Mouse (Mus musculus): ENCODE results near the gene Ccser1. TPM values are rescaled to one million over a fixed set of nuclear protein-coding genes. Genes with fewer than 3 reads are reported as not detected.
A peak's percentile ranks its signal among the peaks of the same experiment; 100 is the strongest.

Ccser1 gene
- polyA plus RNA-seq, 1 experiment from 2014 or later = 25.3 TPM

DNA sequence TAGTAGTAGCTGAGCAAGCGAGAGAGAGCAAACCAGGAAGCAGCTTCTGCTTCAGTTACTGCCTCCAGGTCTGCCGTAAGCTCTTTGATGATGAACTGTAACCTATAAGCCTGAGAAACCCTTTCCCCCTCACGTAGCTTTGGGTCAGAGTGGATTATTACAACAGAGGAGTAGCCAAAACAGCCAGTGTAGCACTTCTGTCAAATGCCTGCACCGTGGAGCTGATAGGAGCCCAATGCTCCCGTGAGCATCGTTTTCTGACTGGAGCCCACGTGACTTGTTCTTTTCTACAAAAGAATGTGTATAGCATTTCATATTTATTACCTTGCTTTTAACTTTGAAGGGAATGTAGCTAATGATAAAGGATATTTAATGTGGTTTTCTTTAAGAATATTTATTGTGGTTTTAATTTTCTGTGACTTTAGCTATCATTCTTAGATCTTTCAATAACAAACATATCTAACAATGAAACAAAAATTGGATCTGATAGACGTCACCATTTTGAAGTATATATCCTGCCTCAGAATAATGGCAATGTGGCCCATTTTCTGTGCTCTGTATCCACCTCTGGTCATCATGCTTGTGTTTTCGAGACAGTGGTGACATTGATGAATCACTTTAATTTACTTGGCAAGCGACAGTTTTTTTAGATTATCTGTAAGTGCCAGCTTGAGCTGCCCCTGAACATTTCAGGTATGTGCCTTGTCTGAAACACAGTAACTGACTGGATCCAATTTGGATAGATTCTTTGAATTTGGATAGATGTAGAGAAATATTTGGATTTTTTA is 78.9 kb downstream of the Ccser1 start:
- Histone ChIP-seq H3K4me2 (no peak overlapping the region), H3K9ac (replicated peaks) (no peak overlapping the region), H3K27me3 (replicated peaks) (no peaks in the 10 kb centered on the region), H3K4me3 (replicated peaks) (no peak overlapping the region), H3K4me1 (0 out of 2 replicates have a peak, but pooled peaks cover 3% of the 10 kb centered on the region), H3K36me3 (no peaks in the 10 kb centered on the region), H3K27ac (replicated peaks) (no peak overlapping the region), H3K9me3 (replicated peaks) (no peaks in the 10 kb centered on the region)
- no peak for ATAC-seq (ENCODE audit: low FRiP score)
- WGBS = 49% methylated on average over 10 of the region's 10 CpGs

DNA sequence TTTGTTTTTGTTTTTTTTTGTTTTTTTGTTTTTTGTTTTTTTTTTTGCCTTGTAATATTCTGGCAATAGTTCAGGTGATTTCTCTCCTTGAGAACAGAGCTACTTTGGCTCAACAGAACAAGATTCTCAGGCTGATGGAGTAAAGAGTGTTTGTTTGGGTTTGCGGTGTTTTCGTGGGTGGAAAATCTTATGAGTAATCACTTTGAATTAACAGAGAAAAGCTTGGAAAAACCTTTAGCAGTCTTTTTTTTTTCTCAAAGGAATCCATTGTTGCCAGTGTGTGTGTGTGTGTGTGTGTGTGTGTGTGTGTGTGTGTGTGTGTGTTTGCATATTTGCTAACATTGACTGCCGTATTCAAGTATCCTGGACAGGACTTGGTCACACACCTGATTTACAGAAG is 81.3 kb downstream of the Ccser1 start:
- H3K36me3 ChIP-seq = no peaks in the 10 kb centered on the region
- H3K27me3 ChIP-seq (replicated peaks) = no peaks in the 10 kb centered on the region
- no peak overlapping the region for H3K27ac ChIP-seq (replicated peaks)
- H3K9me3 ChIP-seq (replicated peaks) = no peaks in the 10 kb centered on the region
- 78% methylated on average over 3 of the region's 3 CpGs for WGBS
- H3K4me3 ChIP-seq (replicated peaks) = no peak overlapping the region
- no peak for ATAC-seq (ENCODE audit: low FRiP score)
- no peak overlapping the region for H3K9ac ChIP-seq (replicated peaks)
- 0 out of 2 replicates have a peak, but pooled peaks cover 3% of the 10 kb centered on the region for H3K4me1 ChIP-seq
- no peak overlapping the region for H3K4me2 ChIP-seq

GRCm38 (mm10) chr6:61262448-61262847 is 82.3 kb downstream of the Ccser1 start:
- Histone ChIP-seq H3K36me3 (no peaks in the 10 kb centered on the region), H3K4me3 (replicated peaks) (no peak overlapping the region), H3K4me1 (0 out of 2 replicates have a peak, but pooled peaks cover 3% of the 10 kb centered on the region), H3K9me3 (replicated peaks) (no peaks in the 10 kb centered on the region), H3K27me3 (replicated peaks) (no peaks in the 10 kb centered on the region), H3K27ac (replicated peaks) (no peak overlapping the region), H3K9ac (replicated peaks) (no peak overlapping the region), H3K4me2 (no peak overlapping the region)
- ATAC-seq (ENCODE audit: low FRiP score) = no peak
- WGBS = 90% methylated on average over 1 of the region's 1 CpGs

DNA sequence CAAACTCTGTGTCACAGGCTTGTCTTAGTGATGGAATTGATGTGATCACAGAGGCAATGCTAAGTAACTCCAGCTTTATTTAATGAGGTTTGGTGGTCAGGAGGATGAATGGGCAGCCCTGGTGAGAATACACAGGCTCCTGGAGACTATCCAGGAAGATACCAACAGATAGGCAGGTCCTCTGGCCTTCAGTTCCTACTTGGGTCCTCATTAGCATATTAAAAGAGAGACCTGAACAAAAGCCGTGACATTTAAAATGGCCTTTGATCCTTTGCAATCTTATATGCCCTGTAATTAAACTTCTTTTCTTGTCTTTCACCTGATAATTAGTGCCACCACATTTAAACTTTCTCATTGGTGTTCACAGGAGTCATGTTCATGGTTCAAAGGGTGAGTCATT is 83.2 kb downstream of the Ccser1 start:
- H3K27me3 ChIP-seq (replicated peaks) = no peaks in the 10 kb centered on the region
- ATAC-seq (ENCODE audit: low FRiP score) = no peak
- no peak overlapping the region for H3K27ac ChIP-seq (replicated peaks)
- H3K4me3 ChIP-seq (replicated peaks) = no peak overlapping the region
- H3K4me1 ChIP-seq = 0 out of 2 replicates have a peak, but pooled peaks cover 3% of the 10 kb centered on the region
- no peak overlapping the region for H3K9ac ChIP-seq (replicated peaks)
- 16% methylated on average over 1 of the region's 1 CpGs for WGBS
- H3K4me2 ChIP-seq = no peak overlapping the region
- no peaks in the 10 kb centered on the region for H3K9me3 ChIP-seq (replicated peaks)
- H3K36me3 ChIP-seq = no peaks in the 10 kb centered on the region

DNA sequence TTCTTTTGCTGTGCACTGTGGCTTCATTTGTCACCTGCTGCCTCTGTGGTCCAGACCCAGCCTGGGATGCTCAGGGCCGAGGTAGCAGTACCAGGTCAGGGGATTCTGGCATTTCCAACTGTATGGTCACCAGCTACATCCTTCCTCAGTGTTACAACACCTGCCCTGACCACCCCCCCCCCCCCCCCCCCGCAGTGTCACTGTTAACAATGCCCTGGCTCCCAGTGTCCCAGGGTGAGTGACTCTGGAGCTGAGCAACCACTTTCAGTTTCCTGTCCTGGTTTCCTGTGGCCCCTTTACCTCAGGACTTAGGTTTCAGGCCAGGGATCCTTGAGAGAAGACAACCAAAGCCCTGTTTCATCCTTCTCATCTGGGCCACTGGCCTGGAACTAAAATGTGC is 90.9 kb downstream of the Ccser1 start:
- H3K27me3 ChIP-seq (replicated peaks) = no peaks in the 10 kb centered on the region
- no peak overlapping the region for H3K4me2 ChIP-seq
- H3K27ac ChIP-seq (replicated peaks) = no peak overlapping the region
- H3K36me3 ChIP-seq = no peaks in the 10 kb centered on the region
- no peak overlapping the region for H3K4me3 ChIP-seq (replicated peaks)
- no peaks in the 10 kb centered on the region for H3K4me1 ChIP-seq
- no peaks in the 10 kb centered on the region for H3K9me3 ChIP-seq (replicated peaks)
- H3K9ac ChIP-seq (replicated peaks) = no peak overlapping the region
- 42% methylated on average over 2 of the region's 2 CpGs for WGBS
- ATAC-seq (ENCODE audit: low FRiP score) = no peak

DNA sequence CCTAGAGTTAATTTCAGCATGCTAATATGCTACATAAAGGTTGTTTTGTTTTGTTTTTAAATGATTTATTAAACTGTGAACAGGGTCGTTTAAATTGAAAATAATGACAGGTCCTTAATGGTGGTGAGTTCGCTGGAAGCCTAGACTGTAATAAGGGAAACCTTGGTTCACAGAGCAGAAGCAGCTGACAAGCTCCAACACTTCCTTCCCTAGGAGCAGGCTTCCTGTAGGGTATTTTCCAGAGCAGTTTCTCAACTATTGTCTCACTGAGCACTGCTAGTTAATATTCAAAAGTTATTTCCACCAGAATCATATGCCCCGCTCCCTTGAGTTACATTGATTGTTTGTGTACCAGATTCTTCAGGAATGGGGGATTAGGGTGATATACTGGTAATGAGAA is 93.3 kb downstream of the Ccser1 start:
- 67% methylated on average over 3 of the region's 3 CpGs for WGBS
- Histone ChIP-seq H3K4me2 (no peak overlapping the region), H3K9me3 (replicated peaks) (no peaks in the 10 kb centered on the region), H3K36me3 (no peaks in the 10 kb centered on the region), H3K4me1 (no peaks in the 10 kb centered on the region), H3K27me3 (replicated peaks) (no peaks in the 10 kb centered on the region), H3K27ac (replicated peaks) (no peak overlapping the region), H3K4me3 (replicated peaks) (no peak overlapping the region), H3K9ac (replicated peaks) (no peak overlapping the region)
- no peak for ATAC-seq (ENCODE audit: low FRiP score)

GRCm38 (mm10) chr6:61279506-61279905 is 99.4 kb downstream of the Ccser1 start:
- Histone ChIP-seq H3K4me2 (no peak overlapping the region), H3K9me3 (replicated peaks) (no peaks in the 10 kb centered on the region), H3K36me3 (no peaks in the 10 kb centered on the region), H3K9ac (replicated peaks) (no peak overlapping the region), H3K4me3 (replicated peaks) (no peak overlapping the region), H3K27ac (replicated peaks) (no peak overlapping the region), H3K4me1 (no peaks in the 10 kb centered on the region), H3K27me3 (replicated peaks) (no peaks in the 10 kb centered on the region)
- 0 out of 2 replicates have a peak, but pooled peaks have one; percentile 12 for ATAC-seq (ENCODE audit: low FRiP score)
- WGBS = 67% methylated on average over 7 of the region's 7 CpGs

- Histone ChIP-seq H3K27me3 (replicated peaks) (no peaks in the 10 kb centered on the region), H3K4me2 (no peak overlapping the region), H3K27ac (replicated peaks) (no peak overlapping the region), H3K4me3 (replicated peaks) (no peak overlapping the region), H3K4me1 (peaks cover 11% of the 10 kb centered on the region; the same call in 1 of the 2 replicates), H3K36me3 (no peaks in the 10 kb centered on the region), H3K9me3 (replicated peaks) (no peaks in the 10 kb centered on the region), H3K9ac (replicated peaks) (no peak overlapping the region)
- ATAC-seq (ENCODE audit: low FRiP score) = no peak
- 63% methylated on average over 3 of the region's 3 CpGs for WGBS
Observed at GRCm38 (mm10) chr6:61292927-61293326, 112.8 kb downstream of the Ccser1 start.

DNA sequence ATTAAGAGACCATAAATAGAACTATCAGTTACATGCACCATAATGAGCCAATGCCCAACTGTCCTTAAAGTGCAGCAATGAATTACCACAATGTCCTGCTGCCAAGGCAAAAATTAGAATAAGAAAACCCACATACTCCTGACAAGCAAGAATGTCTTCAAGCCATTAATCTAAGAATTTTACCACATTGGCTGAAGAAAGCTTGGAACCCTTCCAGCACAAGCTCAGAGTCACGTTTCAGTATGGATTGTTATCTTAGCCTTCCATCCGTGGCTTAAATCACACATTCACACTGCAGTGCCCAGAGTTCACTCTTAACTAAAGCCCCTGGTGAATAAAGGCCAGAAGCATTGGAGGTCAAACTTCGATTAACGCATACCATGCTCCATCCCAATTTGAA is 115.4 kb downstream of the Ccser1 start:
- Histone ChIP-seq H3K27me3 (replicated peaks) (no peaks in the 10 kb centered on the region), H3K4me1 (peaks cover 11% of the 10 kb centered on the region; the same call in 1 of the 2 replicates), H3K4me3 (replicated peaks) (no peak overlapping the region), H3K9me3 (replicated peaks) (no peaks in the 10 kb centered on the region), H3K9ac (replicated peaks) (no peak overlapping the region), H3K4me2 (peak overlapping the region; percentile 13), H3K36me3 (no peaks in the 10 kb centered on the region), H3K27ac (replicated peaks) (no peak overlapping the region)
- WGBS = 46% methylated on average over 4 of the region's 4 CpGs
- ATAC-seq (ENCODE audit: low FRiP score) = no peak

DNA sequence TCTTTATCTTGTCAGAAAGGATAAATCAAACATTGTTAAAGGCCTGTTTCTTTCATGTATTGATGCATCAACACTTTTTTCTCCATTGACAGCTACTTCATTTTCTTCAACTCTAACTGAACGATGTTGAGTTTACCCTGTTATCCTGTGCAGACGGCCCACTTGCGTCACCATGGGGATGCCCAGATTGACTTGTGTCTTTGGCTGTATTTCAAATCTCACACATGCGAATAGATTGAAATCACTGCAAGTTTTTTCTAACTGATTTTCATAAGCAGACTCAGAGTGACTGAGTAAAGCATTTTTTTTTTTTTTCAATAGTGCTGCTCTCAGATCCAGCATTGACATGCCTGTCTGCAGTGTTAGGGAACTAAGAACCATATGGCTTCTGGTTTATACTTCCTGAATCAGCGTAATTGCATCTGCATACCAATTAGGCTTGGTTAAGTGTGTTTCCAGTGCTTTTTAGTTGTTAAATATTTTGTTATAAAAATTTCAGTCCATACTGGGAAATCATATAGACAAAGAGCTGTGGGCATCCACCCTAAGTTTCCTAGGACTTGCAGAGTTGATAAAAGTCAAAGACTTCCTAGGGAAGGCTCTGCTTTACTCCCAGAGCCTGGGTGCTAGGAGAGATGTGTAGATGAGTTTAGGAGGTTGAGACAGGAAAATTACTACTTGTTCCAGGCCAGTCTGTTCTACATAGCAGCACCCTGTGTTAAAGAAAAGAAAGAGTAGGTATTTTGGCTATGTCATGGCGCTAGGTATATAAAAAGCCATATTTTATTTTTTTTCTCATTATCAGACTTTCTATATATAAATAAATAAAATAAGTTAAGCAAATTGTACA is 116.3 kb downstream of the Ccser1 start:
- no peaks in the 10 kb centered on the region for H3K36me3 ChIP-seq
- ATAC-seq (ENCODE audit: low FRiP score) = no peak
- H3K4me2 ChIP-seq = peak overlapping the region; percentile 13; the same call in 1 of the 2 replicates
- no peak overlapping the region for H3K27ac ChIP-seq (replicated peaks)
- no peak overlapping the region for H3K4me3 ChIP-seq (replicated peaks)
- H3K27me3 ChIP-seq (replicated peaks) = no peaks in the 10 kb centered on the region
- H3K9me3 ChIP-seq (replicated peaks) = no peaks in the 10 kb centered on the region
- H3K4me1 ChIP-seq = peaks cover 11% of the 10 kb centered on the region; the same call in 1 of the 2 replicates
- WGBS = 54% methylated on average over 6 of the region's 6 CpGs
- H3K9ac ChIP-seq (replicated peaks) = no peak overlapping the region

DNA sequence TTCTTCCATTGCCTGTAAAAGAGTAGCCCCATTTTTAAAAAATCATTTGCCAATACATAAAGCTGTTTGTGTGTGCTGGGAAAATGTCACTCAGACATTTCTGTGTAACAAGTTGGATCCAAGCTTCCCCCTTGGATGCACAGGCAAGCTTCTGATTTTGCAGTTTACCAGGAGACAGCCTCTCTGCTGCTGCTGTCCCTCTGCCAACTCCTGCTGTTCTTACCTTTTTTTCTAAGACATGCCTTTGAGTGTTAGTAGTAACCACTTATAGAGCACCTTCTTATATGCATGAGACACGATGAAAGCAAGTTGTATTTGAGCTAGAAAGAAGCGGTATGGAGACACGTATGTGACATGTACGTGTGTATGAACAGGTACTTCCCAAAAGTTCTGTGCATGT is 120.3 kb downstream of the Ccser1 start:
- Histone ChIP-seq H3K27ac (replicated peaks) (no peak overlapping the region), H3K4me2 (no peak overlapping the region), H3K4me3 (replicated peaks) (no peak overlapping the region), H3K27me3 (replicated peaks) (no peaks in the 10 kb centered on the region), H3K4me1 (peaks cover 10% of the 10 kb centered on the region; the same call in 1 of the 2 replicates), H3K36me3 (no peaks in the 10 kb centered on the region), H3K9ac (replicated peaks) (no peak overlapping the region), H3K9me3 (replicated peaks) (no peaks in the 10 kb centered on the region)
- 92% methylated on average over 4 of the region's 4 CpGs for WGBS
- ATAC-seq (ENCODE audit: low FRiP score) = no peak

Measured in neural tube, embryonic 15.5 days (tissue).